Mouse (Mus musculus) CD4-positive, CD25-positive, alpha-beta regulatory T cell, adult 4 months (primary cell): ENCODE results near the gene Msmb. TPM values are rescaled to one million over a fixed set of nuclear protein-coding genes. Genes with fewer than 3 reads are reported as not detected.
A peak's percentile ranks its signal among the peaks of the same experiment; 100 is the strongest.
"Not testable (repeated sequence)": the region's sequence is repeated elsewhere in the genome, so short reads cannot be mapped to it uniquely, and the experiment has no call there.

Source experiments
- ATAC-seq: one replicate; pipeline ENCODE4 v1.8.0; 2017
- polyA plus RNA-seq, 2 experiments: library from polyadenylated mRNA; unstranded; fragments of 100-300 nt; shearing (Covaris generic); gene quantifications; one replicate each; pipeline ENCODE4 v1.2.1; 2017

Msmb gene
- polyA plus RNA-seq: not detected

DNA sequence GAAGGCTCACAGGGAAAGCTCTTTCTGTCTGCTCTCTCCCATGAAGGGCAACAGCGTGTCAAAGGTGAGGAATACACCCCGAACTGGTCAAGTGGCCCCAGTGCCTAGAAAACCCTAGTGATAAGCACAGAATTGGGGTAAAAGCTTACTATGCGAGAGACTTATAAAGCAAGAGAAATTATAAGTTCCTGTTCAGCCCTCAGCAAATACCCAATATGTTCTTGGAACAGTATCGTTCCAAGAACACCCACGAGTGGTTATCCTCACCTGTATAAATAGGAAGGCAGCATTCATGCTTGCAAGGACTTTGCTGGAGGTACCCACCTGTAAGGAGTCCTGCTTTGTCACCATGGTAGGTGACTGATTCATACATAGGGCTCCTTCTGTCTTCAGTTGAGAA lies at the start of gene Msmb:
Msmb (plus strand) TSS at position 301 of the 400 bp plus-strand sequence.
- ATAC-seq: no peak

DNA sequence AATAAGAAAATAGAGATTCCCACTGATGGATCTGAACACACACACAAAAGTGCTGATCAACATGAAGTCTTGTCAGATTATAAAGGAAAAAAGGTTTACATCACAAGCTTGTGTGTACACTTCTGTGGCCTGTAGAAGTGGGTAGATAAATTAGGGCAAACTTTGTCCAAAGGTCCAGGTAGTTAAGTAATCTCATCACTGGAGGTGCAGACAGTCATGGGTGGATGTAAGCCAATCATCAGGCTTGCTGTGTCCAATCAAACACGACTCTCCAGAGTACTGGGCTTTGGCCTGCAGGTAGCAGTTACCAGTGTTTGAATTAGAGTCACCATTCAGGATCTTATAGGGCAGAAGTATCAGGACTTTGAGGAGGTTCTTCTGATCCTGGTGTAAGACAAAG lies 48.8 kb upstream of the Msmb start:
- no peak for ATAC-seq

DNA sequence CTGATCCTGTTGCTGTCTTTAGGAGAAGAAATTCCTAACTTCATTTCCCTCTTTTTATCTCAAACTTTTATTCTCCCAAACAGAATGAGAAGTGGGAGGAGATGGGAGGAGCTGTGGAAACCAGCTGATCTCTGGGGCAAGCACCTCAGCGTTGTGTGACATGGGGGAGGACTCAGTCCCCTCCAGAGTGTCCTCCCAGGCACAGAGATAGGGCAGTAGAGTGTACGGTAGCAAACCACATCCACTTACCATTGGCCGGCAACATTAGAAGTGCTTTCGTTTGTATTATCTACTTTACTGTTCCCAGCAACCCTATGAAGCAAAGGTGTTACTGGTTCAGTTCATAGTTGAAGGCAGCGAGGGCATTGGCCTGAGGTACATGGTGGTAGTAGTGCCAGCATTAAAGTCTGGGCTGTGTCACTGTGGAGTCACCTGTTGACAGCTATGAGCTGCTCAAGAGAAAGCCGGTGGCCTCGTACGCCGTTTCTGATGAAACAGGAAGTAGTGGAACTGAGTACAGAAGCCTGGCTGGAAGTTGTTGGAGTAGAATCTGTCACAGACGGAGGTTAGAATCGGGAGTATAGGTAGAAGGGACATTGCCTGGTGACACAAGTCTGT lies 48.2 kb upstream of the Msmb start:
- ATAC-seq: no peak

DNA sequence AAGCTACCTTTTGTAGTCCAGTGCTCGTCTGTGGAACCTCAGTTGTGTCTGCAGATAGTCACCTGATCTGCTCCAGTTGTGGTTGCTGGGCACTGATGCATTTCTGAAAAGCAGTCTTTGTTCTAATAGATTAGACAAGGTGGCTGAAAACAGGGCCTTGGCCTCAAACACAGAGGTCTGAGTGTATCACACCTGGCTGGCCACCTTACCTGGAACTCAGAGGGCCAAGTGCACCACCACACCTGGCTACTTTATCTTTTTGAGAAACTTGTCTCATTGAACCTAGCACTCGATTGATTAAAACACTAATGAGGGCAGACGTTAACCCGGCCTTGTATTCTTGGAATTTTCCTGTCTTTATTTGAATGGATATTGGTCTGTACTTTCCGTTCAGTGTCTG lies 46.2 kb upstream of the Msmb start:
- ATAC-seq: no peak

DNA sequence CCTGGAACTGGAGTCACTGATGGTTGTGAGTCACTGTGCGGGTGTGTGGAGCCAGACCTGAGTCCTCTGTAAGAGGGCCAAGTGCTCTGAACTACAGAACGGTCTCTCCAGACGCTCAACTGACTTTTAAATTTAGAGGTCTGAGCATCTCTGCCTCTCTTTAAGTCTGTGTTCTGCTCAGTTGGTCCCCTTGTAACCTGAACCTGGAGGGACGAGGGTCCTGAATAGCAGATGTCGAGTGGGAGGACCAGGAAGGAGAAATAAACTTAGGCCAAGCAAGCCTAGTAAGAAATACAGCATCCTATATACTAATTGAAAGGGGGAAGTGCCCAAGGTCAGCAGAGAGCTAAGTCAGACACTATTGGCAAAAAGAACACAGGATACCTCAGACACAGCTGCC lies 45.1 kb upstream of the Msmb start:
- ATAC-seq: no peak

DNA sequence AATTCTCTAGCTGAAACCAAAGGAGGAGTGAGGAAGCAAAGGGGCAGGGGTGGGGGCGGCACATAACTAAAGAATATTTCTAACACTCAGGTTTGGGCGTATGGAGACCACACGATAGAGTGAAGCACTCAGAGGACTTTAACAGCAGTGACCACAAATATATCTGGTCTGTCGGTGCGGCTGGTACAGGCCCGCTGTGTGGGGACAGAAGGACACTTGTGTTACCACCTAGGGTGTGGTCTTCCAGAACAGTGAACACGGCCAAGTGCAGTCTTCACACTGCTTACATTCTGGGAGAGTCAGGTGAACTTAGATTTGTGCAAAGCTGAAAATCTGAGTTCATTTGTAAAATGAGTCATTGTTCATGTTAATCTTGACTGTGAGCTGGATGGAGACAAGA lies 44.1 kb upstream of the Msmb start:
- ATAC-seq: no peak

DNA sequence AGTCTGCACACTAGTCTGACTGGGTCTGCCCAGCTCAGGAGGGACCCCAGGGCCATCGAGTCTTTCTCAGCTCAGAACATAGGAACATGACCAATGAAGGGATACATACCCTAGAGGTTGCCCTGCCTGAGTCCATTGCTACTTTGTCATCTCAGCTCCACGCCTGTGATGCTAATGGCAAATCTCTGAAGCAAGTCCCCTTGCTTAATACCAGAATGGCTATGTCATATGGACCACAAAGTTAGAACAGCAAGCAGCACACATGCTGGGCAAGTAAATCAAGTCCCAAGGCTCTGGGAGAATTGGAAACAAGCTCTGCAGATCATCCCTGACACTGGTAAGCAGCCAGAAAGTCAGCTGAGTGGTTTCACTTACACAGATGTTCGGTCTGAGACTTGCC lies 42.9 kb upstream of the Msmb start:
- no peak for ATAC-seq

DNA sequence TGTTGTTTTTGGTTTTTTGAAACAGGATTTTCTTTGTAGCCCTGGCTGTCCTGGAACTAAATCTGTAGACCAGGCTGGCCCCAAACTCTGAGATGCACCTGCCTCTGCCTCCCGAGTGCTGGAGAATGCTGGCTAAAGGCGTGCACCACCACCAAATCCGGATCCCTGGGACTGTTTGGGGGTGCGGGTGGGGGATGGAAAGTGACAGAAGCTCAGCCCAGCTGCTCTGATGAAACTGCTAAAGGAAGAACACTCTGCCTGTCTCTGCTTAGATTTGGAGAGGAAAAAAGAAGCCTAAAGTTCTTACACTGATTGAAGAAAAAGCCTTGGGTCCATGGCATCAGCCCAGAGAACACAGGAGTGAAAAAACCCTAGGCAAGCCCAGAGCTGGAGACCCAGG lies 38.3 kb upstream of the Msmb start:
- ATAC-seq: no peak

DNA sequence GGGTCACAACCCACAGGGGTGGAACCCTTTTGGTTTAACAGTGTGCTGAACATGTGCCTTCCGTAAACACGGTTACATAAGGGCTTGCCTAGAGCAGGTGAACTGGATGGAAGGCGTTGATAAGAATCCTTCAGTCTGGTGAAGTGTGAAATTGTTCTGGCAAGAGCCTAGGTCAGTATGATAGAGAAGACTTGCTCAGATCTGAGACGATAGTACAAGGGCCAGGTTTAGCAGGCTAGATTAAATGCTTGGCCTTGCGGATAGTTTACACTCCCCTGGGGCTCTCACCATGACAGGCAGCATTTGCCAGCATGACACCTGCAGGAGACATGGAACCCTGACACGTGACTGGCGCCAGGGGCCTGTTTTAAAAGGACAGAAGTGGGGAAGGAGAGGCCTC lies 36.2 kb upstream of the Msmb start:
- ATAC-seq: no peak

DNA sequence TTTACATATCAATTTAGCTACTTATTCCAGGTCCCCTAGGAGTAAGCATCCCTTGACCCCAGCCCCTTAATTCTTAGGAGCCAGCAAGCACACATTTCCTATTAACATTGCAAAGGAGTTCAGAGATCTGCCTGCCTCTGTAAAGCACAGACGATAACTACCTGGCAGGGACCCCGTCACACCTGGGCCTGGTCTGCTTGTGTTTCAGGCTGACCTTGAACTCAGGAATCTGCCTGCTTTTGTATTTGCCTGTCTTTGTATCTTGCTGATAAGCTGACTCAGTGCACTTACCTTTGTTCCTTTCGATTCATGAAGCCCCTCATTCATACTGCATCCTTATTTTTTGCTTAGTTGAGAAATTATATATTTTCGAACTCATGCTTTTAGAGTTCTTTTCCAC lies 34.9 kb upstream of the Msmb start:
- ATAC-seq: no peak

DNA sequence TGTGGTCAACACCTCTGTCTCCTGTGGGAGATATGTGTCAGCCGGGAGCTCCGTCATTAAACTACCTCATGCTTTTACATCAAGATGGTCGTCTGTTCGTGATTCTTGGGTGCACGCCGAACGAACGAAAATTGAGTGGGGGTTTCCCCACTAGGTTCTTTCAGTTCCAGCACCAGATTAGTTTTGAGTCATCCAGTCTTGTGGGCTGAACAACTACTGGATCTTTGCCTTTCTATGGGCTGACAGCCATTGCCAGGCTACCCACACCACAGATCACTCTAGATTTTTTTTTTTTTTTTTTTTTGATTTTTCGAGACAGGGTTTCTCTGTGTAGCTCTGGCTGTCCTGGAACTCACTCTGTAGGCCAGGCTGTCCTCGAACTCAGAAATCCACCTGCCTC lies 29.7 kb upstream of the Msmb start:
- not testable (repeated sequence) for ATAC-seq

DNA sequence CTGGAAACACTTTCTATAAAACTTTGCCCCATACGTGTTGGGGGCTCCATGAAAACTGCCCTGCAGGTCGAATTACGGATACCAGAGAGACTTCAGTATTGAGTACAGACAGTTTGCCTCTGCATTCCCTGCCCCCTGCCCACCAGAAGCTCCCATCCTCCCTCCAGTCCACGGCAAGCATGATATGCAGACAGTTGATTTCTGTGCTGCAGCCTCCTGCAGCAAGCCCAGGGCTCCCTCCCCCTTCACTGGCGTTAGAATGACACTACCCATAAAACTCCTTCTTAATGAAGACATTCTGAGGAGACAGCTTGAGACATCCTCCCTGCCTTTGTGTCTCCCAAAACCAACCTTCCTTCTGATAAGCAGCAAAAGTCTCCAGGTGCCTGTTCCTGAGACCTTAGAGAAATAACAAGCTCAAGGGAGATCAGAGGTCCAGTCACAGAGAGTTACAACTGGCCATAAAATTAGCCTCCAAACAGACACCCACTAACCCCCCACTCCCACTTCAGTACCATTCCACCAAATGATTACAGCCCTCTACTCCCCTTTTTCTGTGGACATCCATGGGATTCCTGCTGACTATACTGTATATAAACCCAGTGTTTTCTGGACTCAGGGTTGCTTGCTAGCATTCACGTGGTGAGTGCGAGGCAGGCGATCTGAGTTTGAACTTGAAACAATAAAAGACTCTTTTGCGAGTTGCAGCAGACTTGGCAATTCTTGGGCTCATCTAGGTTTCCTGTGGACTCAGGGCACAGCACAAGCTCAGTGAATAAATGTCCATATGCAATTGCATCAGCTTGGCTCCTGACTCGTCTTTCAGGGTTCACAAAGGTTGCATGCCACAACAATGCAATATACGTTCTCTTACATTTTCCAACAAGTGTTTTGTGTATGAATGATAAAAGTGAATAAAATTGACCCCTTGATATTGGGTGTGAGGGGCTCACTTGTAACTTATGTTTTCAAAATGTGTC lies 20.6 kb upstream of the Msmb start:
- ATAC-seq: no peak

DNA sequence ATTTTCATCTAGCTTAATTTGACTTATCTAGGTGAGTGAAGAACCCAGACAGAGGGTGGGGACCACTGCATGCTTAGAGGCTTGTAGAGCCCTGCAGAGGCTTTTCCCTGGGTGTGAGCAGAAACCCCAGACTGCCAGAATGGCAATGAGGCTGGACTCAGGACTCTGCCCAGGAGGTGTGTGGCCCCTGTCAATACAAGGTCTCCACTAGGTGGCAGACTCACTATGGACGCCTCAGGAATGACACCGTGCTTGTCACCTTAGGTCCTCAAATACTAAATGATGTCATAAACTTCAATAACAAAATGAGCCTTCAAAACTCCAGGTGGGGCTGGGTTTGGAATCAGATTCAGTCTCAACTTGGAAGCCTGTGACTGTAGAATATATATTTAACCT lies 19.9 kb upstream of the Msmb start:
- peak; percentile 47 for ATAC-seq

DNA sequence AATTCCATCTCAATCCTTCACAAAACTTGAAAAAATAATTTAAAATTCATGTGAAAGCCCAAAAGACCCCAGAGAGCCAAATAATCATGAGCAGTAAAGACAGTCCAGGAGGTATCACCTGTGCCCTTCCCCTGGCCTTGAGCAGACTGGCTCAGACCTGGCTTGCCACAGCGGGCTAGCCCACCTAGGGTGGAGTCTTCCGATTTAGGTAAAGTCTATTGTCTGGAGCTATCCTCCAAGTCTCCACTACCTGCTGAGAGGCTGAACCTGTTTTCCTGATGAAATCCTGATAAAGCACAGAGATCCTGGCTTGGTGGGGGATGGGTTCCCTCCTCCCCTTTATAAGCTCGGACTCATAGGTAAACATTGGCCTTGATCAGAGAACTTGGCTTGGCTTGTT lies 17.6 kb upstream of the Msmb start:
- ATAC-seq: no peak

DNA sequence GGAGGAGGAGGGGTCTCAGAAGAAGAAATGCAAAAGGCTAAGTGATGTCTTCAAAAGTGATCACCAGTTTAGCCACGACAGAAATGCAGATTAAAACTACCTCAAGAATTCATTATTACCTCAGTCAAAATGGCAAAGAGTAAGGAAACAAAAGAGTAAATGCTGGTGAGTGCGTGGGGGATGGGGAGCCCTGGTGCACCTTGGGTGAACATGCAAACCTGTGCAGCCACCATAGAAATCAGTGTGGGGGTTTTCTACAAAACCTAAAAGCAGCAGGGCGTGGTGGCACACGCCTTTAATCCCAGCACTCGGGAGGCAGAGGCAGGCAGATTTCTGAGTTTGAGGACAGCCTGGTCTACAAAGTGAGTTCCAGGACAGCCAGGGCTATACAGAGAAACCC lies 16.6 kb upstream of the Msmb start:
- ATAC-seq: not testable (repeated sequence)

DNA sequence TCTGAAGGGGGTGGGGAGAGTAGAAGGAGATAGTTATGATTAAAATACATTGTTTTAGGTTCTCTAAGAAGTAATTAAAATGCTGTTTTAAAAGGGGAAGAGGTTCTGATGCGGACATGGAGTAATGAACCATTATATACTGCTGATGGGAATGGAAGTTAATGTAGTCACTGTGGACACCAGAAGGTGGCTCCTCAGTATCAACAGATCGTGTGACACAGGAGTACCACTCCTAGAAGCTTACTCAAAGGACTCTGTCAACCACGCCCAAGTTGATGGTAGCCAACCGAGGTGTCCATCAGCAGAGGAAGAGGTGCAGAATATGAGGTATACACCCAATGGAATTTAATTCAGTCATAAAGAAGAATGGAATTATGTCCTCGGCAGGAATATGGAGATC lies 13.4 kb upstream of the Msmb start:
- ATAC-seq: no peak

DNA sequence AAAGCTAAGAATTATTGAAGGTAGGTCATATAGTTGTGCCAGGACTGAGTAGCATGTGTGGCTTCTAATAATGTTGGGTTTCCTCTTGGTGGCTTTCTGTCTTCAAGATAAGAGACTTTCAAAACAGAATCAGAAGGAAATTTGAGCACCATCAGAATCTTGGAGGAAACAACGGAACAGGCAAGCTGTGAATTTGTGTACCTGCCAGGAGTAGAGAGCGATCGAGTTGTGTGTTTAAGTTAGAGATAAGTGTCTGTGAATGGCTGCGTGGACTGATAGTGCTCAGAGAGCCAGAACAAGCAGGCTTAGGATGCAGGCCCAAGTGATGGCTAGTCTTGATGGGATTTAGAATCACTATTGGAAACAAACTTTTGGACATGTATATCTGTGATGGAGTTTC lies 10.0 kb upstream of the Msmb start:
- ATAC-seq: no peak

DNA sequence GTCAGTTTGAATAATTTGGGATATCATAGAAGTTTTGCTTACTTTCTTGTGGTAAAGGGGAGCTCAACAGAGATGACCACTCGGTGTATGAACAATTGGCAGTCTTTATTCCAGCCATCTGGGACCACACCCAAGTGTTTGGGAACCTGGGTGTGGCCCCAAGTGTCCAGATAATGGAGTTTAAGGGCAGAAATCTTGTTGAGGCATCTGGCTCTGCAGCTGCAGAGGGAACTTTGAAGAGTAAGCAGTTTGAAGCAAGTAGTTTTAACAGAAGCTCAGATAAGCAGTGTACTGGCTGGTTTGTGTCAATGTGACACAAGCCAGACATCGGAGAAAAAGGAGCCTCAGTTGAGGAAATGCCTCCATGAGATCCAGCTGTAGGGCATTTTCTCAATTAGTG lies 7.5 kb upstream of the Msmb start:
- no peak for ATAC-seq

DNA sequence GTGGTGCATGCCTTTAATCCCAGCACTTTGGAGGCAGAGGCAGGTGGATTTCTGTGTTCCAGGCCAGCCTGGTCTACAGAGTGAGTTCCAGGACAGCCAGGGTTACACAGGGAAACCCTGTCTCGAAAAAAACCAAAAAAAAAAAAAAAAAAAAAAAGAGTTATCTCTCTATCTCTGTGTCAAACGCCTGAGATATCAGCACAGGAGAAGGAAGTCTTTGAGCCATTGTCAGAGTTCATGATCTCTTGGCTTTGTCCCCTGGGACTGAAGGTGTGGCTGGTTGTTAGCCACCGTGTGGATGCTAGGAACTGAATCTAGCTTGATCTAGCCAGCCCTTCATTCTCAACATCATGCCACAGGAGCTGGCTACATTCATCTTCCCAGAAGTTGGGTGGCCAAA lies 5.4 kb upstream of the Msmb start:
- ATAC-seq: not testable (repeated sequence)

DNA sequence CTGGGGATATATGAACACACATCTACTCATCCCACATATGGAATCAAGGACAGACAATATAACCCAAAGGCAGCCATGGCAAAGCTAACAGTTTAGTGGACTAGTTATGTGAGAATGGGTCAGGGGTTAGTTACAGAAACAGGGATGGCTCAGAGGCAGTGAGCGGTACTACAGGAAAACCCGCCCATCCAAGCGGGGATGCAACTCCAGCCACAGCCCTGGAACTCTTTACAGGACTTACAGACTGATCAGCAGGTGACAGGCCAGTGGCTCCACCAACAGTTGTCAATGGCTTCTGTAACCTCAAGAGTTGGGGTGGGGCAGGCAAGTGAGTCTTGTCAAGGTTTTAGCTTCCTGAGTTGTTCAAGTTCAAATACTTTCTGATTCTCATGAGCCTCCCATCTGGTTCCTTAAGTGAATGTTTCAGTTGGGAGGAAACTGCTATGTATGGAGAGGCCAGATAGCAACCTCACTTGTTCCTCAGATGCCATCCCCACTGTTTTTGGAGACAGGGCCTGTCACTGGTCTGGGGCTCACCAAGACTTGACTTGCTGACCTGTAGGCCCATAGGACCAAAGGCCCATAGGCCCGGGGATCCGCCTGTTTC lies 1.4 kb upstream of the Msmb start:
- ATAC-seq: no peak

DNA sequence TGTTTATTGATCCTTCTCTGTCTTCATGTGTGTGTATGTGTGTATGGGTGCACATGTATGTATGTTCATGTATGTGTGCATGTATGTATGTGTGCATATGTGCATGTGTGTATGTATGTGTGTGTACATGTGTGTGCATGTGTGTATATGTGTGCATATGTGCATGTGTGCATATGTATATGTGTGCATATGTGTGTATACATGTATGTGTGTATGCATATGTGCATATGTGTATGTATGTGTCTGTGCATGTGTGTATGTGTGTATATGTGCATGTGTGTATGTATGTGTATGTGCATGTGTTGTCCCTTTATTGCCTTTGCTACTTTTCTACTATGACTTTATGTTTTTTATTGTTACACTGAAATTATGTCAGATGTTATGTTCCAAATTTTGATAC lies 2.9 kb downstream of the Msmb start:
- ATAC-seq: no peak

DNA sequence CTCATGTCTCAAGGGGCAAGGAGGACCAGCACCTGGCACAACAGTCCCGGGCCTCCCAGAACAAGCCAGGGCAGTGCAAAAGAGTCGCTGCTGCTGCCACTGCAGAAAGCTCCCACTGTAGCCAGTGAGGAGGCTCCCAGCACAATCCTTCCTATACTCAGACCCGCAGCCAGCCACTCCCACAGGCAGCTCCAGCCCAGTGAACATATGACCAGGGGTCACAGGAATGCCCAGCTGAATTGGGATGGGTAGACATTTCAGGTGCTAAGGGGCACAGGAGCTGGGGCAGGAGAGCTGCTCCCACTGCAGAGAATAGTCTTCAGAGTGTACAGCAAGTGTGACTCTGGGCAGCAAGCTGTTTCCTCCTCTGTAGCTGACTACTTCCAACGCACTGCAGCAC lies 3.6 kb downstream of the Msmb start:
- ATAC-seq: no peak

DNA sequence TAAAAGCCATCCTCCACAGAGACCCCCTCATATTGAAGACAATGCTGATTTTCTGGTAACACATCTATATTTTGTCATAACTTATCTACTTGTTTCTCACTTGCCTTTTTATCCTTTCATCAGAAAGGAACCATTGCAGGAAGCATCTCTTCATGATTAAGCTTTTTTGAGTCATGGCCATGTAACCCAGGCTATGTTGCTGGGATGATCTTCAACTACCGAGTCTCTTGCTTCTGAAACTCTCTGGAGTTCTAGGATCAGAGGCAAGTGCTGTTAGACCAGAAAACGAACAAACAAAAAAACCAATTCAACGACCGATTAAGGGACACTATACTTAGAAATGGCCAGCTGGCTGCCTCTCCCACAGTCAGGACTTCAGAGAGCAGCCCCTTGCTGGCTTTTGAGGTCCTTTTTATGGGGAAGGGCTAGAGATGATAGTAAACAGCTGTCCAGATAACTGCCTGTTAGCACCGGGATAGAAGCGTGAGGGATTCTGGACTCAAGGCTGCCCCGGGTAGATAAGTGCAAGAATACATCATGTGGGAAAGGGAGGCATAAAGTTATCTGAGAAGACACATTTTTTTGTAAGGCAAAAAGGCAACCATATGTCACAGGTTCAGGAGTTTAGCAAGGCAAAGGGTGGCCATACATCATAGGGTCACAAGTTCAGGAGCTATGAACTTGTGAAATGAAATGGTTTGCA lies 4.1 kb downstream of the Msmb start:
- ATAC-seq: no peak
